Mouse (Mus musculus) stomach, embryonic 14.5 days (tissue): ENCODE results near the gene Prss46. TPM values are rescaled to one million over a fixed set of nuclear protein-coding genes. Genes with fewer than 3 reads are reported as not detected.
"Not testable (repeated sequence)": the region's sequence is repeated elsewhere in the genome, so short reads cannot be mapped to it uniquely, and the experiment has no call there.

Experiments used
- ATAC-seq: fragments of 200-750 bp; cut with Nextera tagmentation; 2 replicates; pipeline ENCODE4 v1.8.0; 2017; ENCODE audit warnings: low read depth, moderate TSS enrichment; ENCODE audit not compliant: insufficient number of reproducible peaks, insufficient read depth, low FRiP score
- H3K27ac ChIP-seq: fragments of 300-500 bp; sonication (generic); 2 replicates; pipeline ENCODE4 v1.5.1; 2014; ENCODE audit warnings: mild to moderate bottlenecking, low read length, moderate library complexity, mixed read lengths
- H3K27me3 ChIP-seq: fragments of 300-500 bp; sonication (generic); 2 replicates; pipeline ENCODE4 v1.6.1; 2014; ENCODE audit warnings: low read length, control low read depth, mixed read lengths; ENCODE audit not compliant: control insufficient read depth, insufficient read depth
- H3K36me3 ChIP-seq: fragments of 300-500 bp; sonication (generic); 2 replicates; pipeline ENCODE4 v1.6.1; 2014; ENCODE audit warnings: mild to moderate bottlenecking, control low read depth, low read length, moderate library complexity, mixed read lengths; ENCODE audit not compliant: control insufficient read depth, insufficient read depth
- H3K4me1 ChIP-seq: fragments of 300-500 bp; sonication (generic); 2 replicates; pipeline ENCODE4 v1.6.1; 2014; ENCODE audit warnings: low read length, control low read depth, mixed read lengths; ENCODE audit not compliant: control insufficient read depth, insufficient read depth
- H3K4me2 ChIP-seq: fragments of 300-500 bp; sonication (generic); replicated peaks from 2 replicates; pipeline ENCODE4 v1.6.1; 2014; ENCODE audit warnings: low read depth, low read length, control low read depth
- H3K4me3 ChIP-seq: fragments of 300-500 bp; sonication (generic); 2 replicates; pipeline ENCODE4 v1.5.1; 2014; ENCODE audit warnings: low read depth, low read length, control low read depth
- H3K9ac ChIP-seq: fragments of 300-500 bp; sonication (generic); replicated peaks from 2 replicates; pipeline ENCODE4 v1.6.1; 2014; ENCODE audit warnings: low read depth, mild to moderate bottlenecking, control low read depth, low read length, moderate library complexity, mixed read lengths
- H3K9me3 ChIP-seq: fragments of 300-500 bp; sonication (generic); 2 replicates; pipeline ENCODE4 v1.6.1; 2016; ENCODE audit warnings: low read depth, low read length, control low read depth; ENCODE audit not compliant: control insufficient read depth
- WGBS: fragments of 180-500 bp; shearing (Covaris S2); extraction: QIAGEN DNeasy Blood & Tissue Kit; methylation state at CpG from one replicate; pipeline ENCODE4 v1.1.7; 2014; 5-methylcytosine and 5-hydroxymethylcytosine counted together
- polyA plus RNA-seq: library from polyadenylated mRNA; unstranded; fragments of >200 nt; fragmentation: Nextera tagmentation; extraction: Ambion mirVana; gene quantifications from 2 replicates; pipeline ENCODE4 v1.2.1, GENCODE M21; 2014

Prss46 gene
- polyA plus RNA-seq = not detected in 2 replicates

DNA sequence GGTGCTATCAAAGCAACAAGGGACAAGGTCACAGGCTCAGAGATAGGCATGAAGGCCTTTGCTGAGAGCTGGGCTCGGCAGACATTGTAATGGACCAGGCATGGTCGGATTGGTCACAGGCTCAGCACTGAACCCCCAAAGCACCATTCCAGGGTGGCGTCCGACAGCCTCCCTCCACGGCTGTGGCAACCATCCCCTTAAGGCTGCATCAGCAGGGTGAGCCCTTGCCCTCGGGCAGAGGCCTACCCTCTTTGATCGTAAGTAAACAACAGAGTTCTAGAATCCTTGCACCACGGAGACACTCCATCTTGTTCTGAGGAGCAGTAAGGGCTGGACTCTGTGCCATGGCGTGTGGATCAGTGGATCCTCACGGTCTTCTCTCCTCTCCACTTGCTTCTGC is at the start of gene Prss46:
Prss46 (plus strand) TSS at position 301 of the 400 bp plus-strand sequence.
- Histone ChIP-seq H3K9ac (no peak within 1 kb of the TSS), H3K9me3 (no peaks in the 10 kb centered on the region), H3K27ac (no peak within 1 kb of the TSS), H3K27me3 (no peaks in the 10 kb centered on the region), H3K4me3 (no peak within 1 kb of the TSS), H3K36me3 (no peaks in the 10 kb centered on the region), H3K4me2 (no peak within 1 kb of the TSS), H3K4me1 (no peaks in the 10 kb centered on the region)
- WGBS = 84% methylated on average over 10 of the region's 10 CpGs
- ATAC-seq = no peak

DNA sequence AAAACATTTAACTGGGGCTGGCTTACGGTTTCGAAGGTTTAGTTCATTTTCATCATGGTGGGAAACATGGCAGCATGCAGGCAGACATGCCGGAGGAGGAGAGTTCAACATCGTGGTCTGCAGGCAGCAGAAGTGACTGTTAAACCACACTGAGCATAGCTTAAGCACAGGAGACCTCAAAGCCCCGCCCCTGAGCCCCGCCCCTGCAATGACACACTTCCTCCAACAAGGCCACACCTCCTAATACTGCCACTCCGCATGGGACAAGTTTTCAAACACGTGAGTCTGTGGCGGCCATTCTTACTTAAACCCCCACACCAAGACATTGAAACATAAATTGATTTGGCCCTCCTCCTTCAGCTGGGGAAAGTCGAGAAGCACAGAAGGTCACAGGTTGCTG is 47.3 kb upstream of the Prss46 start:
- Histone ChIP-seq H3K36me3 (no peaks in the 10 kb centered on the region), H3K4me3 (no peak overlapping the region), H3K27me3 (no peaks in the 10 kb centered on the region), H3K4me2 (no peak overlapping the region), H3K9ac (no peak overlapping the region), H3K4me1 (no peaks in the 10 kb centered on the region), H3K9me3 (no peaks in the 10 kb centered on the region), H3K27ac (no peak overlapping the region)
- 83% methylated on average over 10 of the region's 10 CpGs for WGBS
- ATAC-seq = no peak

DNA sequence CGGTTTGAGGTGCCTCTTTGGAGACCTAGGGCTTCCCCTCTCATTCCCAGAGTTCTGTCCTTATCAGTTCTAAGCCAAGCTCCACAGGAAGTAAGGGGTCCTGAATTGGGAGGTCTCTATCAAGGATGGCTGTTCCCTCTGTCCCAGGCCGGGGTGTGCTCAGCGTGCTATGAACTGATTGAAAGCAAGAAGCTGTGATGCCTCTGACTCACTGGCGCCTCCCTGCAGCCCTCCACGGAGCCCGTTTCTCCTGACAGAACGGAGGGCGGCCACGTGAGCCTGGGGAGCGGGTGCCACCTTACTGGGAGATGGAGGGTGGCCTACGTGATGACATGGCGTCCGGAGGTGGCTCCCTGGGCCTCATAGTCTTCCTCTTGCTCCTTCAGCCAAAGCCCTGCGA is 46.4 kb upstream of the Prss46 start, which contains the start of gene Prss42:
Prss42 (plus strand) TSS at position 301 of the 400 bp plus-strand sequence.
- Histone ChIP-seq H3K4me1 (no peaks in the 10 kb centered on the region), H3K36me3 (no peaks in the 10 kb centered on the region), H3K4me3 (no peak within 1 kb of the TSS), H3K4me2 (no peak within 1 kb of the TSS), H3K9ac (no peak within 1 kb of the TSS), H3K27me3 (no peaks in the 10 kb centered on the region), H3K27ac (no peak within 1 kb of the TSS), H3K9me3 (no peaks in the 10 kb centered on the region)
- no peak for ATAC-seq
- 93% methylated on average over 14 of the region's 14 CpGs for WGBS

DNA sequence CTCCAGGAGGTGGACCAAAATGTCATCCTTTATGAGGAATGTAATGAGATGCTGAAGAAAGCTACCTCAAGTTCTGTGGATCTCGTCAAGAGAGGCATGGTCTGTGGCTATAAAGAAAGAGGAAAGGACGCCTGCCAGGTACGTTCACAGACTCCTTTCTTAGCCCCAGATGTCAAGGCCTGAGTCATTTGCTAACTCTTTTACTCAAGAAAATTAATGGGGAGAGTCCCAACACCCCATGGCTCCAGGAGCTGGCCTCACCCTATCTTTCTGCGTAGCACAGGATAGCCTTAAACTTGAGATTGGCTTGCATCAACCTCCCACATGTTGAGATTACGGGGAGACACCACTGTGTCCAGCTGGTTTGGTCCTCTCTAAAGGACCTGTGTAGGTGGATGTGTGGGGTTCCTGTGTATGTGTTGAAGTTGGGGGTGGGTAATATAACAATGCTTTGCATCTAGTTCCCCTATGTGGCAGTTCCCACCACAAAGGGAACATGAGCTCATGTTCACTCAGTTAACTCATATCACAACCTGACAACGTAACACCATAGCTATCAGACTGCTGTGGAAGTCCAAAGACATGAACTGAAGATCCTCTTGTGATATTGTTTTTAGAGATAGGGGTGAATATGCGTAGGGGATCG is 43.3 kb upstream of the Prss46 start:
- no peak for ATAC-seq
- no peaks in the 10 kb centered on the region for H3K9me3 ChIP-seq
- WGBS = 87% methylated on average over 8 of the region's 8 CpGs

DNA sequence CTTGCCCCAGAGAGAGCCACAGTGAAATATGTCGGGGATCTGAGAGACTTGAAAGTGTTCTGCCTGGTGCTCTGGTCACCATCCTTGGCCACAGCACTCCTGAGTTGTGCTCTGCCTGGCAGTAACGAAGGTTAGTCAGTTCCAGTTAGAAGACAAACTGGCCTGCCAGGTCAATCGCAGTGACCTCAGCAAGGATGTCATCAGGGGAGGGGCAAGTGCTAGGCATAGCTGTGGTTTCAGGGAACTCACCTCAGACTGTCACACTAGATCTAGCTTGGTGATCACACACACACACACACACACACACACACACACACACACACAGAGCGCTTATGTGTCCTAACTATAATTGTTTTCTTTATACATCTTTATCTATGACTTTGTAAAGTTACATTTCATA is 41.0 kb upstream of the Prss46 start:
- Histone ChIP-seq H3K27me3 (no peaks in the 10 kb centered on the region), H3K4me3 (no peak overlapping the region), H3K4me1 (no peaks in the 10 kb centered on the region), H3K9ac (no peak overlapping the region), H3K36me3 (no peaks in the 10 kb centered on the region), H3K27ac (no peak overlapping the region), H3K4me2 (no peak overlapping the region), H3K9me3 (no peaks in the 10 kb centered on the region)
- ATAC-seq = no peak
- WGBS = 60% methylated on average over 4 of the region's 4 CpGs

More for the DNA sequence above, 43.3 kb upstream of the Prss46 start:
- no peaks in the 10 kb centered on the region for H3K36me3 ChIP-seq
- H3K4me1 ChIP-seq = no peaks in the 10 kb centered on the region
- no peak overlapping the region for H3K4me2 ChIP-seq
- no peaks in the 10 kb centered on the region for H3K27me3 ChIP-seq
- H3K9ac ChIP-seq = no peak overlapping the region
- H3K4me3 ChIP-seq = no peak overlapping the region
- H3K27ac ChIP-seq = no peak overlapping the region

DNA sequence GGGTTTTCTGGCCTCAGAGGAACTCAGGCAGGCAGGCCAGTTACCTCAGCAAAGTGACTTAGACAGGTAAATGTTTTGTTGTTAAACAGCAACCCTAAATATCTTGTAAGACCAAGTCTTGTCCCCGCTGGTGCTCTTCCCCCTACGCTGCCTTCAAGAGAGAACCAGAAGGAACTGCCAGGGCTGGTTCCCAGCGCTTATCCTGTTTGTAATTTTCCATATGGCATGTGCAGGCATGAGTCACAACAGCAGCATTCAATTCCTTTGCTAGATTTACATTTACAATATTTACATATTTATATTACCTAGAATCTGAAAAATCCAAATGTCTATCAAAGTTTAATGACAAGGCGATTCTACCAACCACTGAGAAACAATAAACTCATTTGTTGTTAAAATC is 34.3 kb upstream of the Prss46 start:
- Histone ChIP-seq H3K4me1 (no peaks in the 10 kb centered on the region), H3K27ac (no peak overlapping the region), H3K9ac (no peak overlapping the region), H3K27me3 (no peaks in the 10 kb centered on the region), H3K4me3 (no peak overlapping the region), H3K4me2 (no peak overlapping the region), H3K9me3 (no peaks in the 10 kb centered on the region), H3K36me3 (no peaks in the 10 kb centered on the region)
- 81% methylated on average over 4 of the region's 4 CpGs for WGBS
- no peak for ATAC-seq

DNA sequence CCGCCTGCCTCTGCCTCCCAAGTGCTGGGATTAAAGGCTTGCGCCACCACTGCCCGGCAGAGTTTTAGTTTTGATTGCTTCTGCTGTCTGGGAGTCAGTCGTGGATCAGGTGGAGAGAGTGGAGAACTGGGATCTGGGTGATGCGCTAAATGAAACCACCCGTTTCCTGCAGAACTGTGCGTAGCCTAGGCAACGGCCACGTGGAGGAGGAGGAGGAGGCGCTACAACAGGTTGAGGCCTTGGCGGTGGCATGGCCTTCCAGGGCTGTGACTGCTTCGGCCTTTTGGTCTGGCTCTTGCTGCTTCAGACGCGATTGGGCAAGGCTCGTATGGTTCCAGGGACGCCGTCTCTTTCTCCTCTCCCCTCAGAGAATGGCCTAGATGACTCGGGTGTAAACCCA is 30.5 kb upstream of the Prss46 start, which contains the start of gene Prss44:
Prss44 (plus strand) TSS at position 206 of the 400 bp plus-strand sequence.
- Histone ChIP-seq H3K4me1 (no peaks in the 10 kb centered on the region), H3K27me3 (no peaks in the 10 kb centered on the region), H3K9ac (no peak within 1 kb of the TSS), H3K9me3 (no peaks in the 10 kb centered on the region), H3K27ac (no peak within 1 kb of the TSS), H3K36me3 (no peaks in the 10 kb centered on the region), H3K4me3 (no peak within 1 kb of the TSS), H3K4me2 (no peak within 1 kb of the TSS)
- 59% methylated on average over 18 of the region's 18 CpGs for WGBS
- no peak for ATAC-seq

DNA sequence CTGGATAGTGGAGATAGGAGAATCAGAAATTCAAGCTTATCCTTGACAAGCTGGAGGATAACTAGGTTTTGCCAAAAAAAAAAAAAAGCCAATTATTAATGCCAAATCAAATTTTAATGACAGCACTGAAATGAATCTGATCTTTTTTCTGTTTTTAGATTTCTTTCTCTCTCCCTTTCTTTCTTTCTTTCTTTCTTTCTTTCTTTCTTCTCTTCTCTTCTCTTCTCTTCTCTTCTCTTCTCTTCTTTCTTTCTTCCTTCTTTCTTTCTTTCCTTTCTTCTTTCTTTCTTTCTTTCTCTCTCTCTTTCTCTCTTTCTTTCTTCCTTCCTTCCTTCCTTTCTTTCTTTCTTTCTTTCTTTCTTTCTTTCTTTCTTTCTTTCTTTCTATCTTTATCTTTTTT is 23.8 kb upstream of the Prss46 start:
- H3K4me1 ChIP-seq, H3K9ac ChIP-seq, H3K4me2 ChIP-seq, H3K9me3 ChIP-seq, H3K36me3 ChIP-seq, ATAC-seq, H3K27ac ChIP-seq, H3K27me3 ChIP-seq, H3K4me3 ChIP-seq: not testable (repeated sequence)

DNA sequence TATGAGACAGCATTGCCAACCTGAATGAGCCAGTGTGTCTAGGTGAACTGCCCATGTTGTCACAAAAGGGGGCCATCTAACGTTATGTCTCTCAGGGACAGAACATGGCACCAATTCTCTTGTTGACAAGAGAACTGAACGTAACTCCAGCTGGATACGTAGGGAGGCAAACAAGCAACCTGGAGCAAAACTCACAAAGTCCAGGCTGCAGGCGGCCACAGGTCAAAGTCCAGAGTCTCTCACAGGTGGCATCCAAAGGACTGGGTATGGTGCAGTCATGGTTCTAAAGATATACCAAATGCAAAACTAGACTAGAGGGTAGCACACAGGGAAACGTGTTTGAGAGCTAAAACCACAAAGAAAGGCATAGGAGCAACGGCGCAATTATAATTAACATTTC is 22.9 kb upstream of the Prss46 start:
- H3K9ac ChIP-seq = no peak overlapping the region
- no peak for ATAC-seq
- H3K4me3 ChIP-seq = no peak overlapping the region
- no peaks in the 10 kb centered on the region for H3K36me3 ChIP-seq
- no peak overlapping the region for H3K4me2 ChIP-seq
- no peaks in the 10 kb centered on the region for H3K4me1 ChIP-seq
- no peaks in the 10 kb centered on the region for H3K27me3 ChIP-seq
- no peaks in the 10 kb centered on the region for H3K9me3 ChIP-seq
- 78% methylated on average over 7 of the region's 7 CpGs for WGBS
- H3K27ac ChIP-seq = no peak overlapping the region
